Mouse (Mus musculus) C2C12 (cell line): ENCODE data around the gene Plod1.

Experiments
- CEBPB ChIP-seq: IDR thresholded peaks from one replicate; pipeline ENCODE4 v1.6.1; 2011; ENCODE audit warnings: low read depth, mild to moderate bottlenecking, control low read depth, moderate library complexity
- CTCF ChIP-seq: IDR thresholded peaks from one replicate; pipeline ENCODE4 v1.5.1; 2011; ENCODE audit not compliant: control insufficient read depth, insufficient read depth, insufficient read length
- MAX ChIP-seq: IDR thresholded peaks from one replicate; pipeline ENCODE4 v1.6.1; 2011; ENCODE audit warnings: mild to moderate bottlenecking, control low read depth
- MYOD1 ChIP-seq: IDR thresholded peaks from one replicate; pipeline ENCODE4 v1.6.1; 2011; ENCODE audit warnings: low read depth; ENCODE audit not compliant: control insufficient read depth, insufficient read length

DNA sequence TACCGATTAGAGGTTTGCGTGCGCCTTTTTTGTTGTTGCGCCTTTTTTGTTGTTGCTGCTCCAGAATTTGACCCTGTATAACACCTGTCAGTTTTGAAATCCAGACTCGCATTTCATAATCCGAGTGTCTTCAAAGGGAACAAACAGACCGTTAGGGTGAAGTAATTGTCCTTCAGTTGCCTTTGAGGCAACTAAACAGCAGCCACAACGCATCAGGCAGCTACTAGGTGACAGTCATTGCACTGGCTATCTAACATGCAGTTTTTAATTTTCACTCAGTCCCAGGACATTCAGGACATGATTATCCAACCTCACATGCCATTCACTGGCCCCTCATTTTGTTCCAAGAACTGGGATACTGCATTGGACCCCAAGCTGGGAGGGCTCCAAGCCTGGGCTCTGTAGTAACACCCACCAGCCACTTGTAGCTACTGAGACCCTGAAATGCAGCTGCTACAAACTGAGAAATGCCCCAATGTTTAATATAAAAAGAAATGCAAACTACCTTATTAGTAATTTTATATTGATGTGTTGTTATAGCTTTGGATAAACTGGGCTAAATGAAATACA lies 31.4 kb downstream of the Plod1 start:
- TF ChIP-seq CTCF (no peak), MYOD1 (no peak), CEBPB (no peak), MAX (no peak)
